Mouse (Mus musculus): ENCODE measurements at regions not wholly inside any gene's neighbourhood (a gene's known extent, or its start where the extent isn't known, plus 50 kb on each side); places are given as distances from the start of the nearest gene placed in this dataset.
A peak's percentile ranks its signal among the peaks of the same experiment; 100 is the strongest.
"Not testable (repeated sequence)": the region's sequence is repeated elsewhere in the genome, so short reads cannot be mapped to it uniquely, and the experiment has no call there.

GRCm38 (mm10) chr4:92977761-92978160 is 357.6 kb downstream of the Tusc1 start:
- no peak for DNase-seq

GRCm38 (mm10) chr4:92942068-92942707 is 393.1 kb downstream of the Tusc1 start:
- DNase-seq, result no peak

GRCm38 (mm10) chr4:92931272-92931671 is 404.0 kb downstream of the Tusc1 start:
- DNase-seq, result peak; percentile 3

GRCm38 (mm10) chr4:92921386-92922040 is 413.8 kb downstream of the Tusc1 start:
- no peak for DNase-seq

- DNase-seq, result not testable (repeated sequence)
Observed at GRCm38 (mm10) chr4:92903468-92903867, 431.8 kb downstream of the Tusc1 start.
